In the genomic region with DNA sequence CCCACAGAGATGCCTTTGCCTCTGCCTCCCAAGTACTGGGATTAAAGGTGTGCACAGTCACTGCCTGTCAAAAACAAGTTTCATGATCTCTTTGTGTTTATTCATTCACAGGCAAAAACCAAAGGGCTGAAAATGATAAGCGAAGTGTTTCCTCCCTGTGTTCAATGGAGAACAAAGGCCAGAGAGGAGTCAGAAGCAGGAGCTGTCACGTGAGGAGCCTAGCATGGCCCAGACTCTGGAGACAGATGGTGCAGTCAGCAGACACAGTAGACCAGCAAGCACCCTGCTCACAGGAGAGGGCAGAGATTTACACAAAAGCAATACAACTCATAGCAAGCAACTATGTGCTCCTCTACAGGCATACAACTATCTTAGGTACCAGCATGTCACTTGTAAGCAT, we compare ENCODE assay signal across 22 mouse cellular contexts.
A peak's percentile ranks its signal among the peaks of the same experiment; 100 is the strongest.
DNase-seq lines count a peak whose midpoint lies in the region; ATAC-seq and TF ChIP-seq lines count a peak whose summit lies in the region.
"Had no signal": no experiment of that assay in that cellular context is flagged by ENCODE, and none has a peak within 500 bp of the region (broad histone marks: within the 10 kb centered on the region; RNA-seq: fewer than 3 reads in every experiment).

No protein-coding gene starts in this region.

- ATAC-seq in heart, embryonic 12.5 days (ENCODE audit: insufficient number of reproducible peaks, low FRiP score) = no peak
- no peak for ATAC-seq in hindbrain, postnatal 0 days
- ATAC-seq: inflammation-experienced regulatory T-cells, adult 6 months; liver, embryonic 12.5 days; liver, postnatal 0 days had no signal

- H3K4me1 ChIP-seq in heart, embryonic 12.5 days (replicated peaks) = peaks cover 7% of the 10 kb centered on the region
- peaks cover 7% of the 10 kb centered on the region; the same call in 1 of the 2 replicates for H3K4me1 ChIP-seq in heart, embryonic 10.5 days
- peaks cover 22% of the 10 kb centered on the region for H3K4me1 ChIP-seq in hindbrain, embryonic 10.5 days (replicated peaks)
- 0 out of 2 replicates have a peak, but pooled peaks cover 6% of the 10 kb centered on the region for H3K4me1 ChIP-seq in hindbrain, postnatal 0 days (ENCODE audit: insufficient read depth, low read length)
- H3K4me1 ChIP-seq: liver, embryonic 12.5 days; stomach, embryonic 15.5 days had no signal

- no peak for DNase-seq in heart, embryonic 10.5 days (ENCODE audit: low spot score)
- DNase-seq in hindbrain, embryonic 10.5 days (ENCODE audit: low spot score) = no peak
- DNase-seq in hindbrain, postnatal 0 days (ENCODE audit: low spot score) = no peak
- DNase-seq in retina, postnatal 1 day = peak; percentile 25
- DNase-seq in retina, embryonic 14.5 days (ENCODE audit: low spot score) = no peak
- peak; percentile 50 for DNase-seq in yolk sac, embryonic 10.5 days (ENCODE audit: low spot score)
- DNase-seq in ovary, postnatal 10 days (ENCODE audit: low spot score) = no peak
- DNase-seq: B cell, adult 2 months; cerebellum, adult 8-10 months; gastrocnemius, postnatal 25 days; midbrain, embryonic 14.5 days had no signal

- H3K27me3 ChIP-seq in heart, embryonic 12.5 days (replicated peaks) = no peaks in the 10 kb centered on the region
- no peaks in the 10 kb centered on the region for H3K27me3 ChIP-seq in heart, embryonic 10.5 days (ENCODE audit: insufficient read depth, poor library complexity, severe bottlenecking)
- H3K27me3 ChIP-seq in hindbrain, embryonic 10.5 days (ENCODE audit: insufficient read depth, poor library complexity, severe bottlenecking) = no peaks in the 10 kb centered on the region
- H3K27me3 ChIP-seq in hindbrain, postnatal 0 days (ENCODE audit: insufficient read depth, low read length) = no peaks in the 10 kb centered on the region
- H3K27me3 ChIP-seq: embryonic facial prominence, embryonic 12.5 days; hindbrain, embryonic 13.5 days; limb, embryonic 12.5 days; liver, embryonic 12.5 days; stomach, embryonic 15.5 days had no signal

- WGBS in heart, embryonic 12.5 days = 49% methylated on average over 2 of the region's 2 CpGs
- 69% methylated on average over 2 of the region's 2 CpGs for WGBS in heart, embryonic 10.5 days
- 69% methylated on average over 2 of the region's 2 CpGs for WGBS in hindbrain, embryonic 10.5 days
- 59% methylated on average over 2 of the region's 2 CpGs for WGBS in hindbrain, postnatal 0 days

- no peak overlapping the region for H3K4me3 ChIP-seq in heart, embryonic 12.5 days
- H3K4me3 ChIP-seq in heart, embryonic 10.5 days = no peak overlapping the region
- H3K4me3 ChIP-seq in hindbrain, embryonic 10.5 days = no peak overlapping the region
- H3K4me3 ChIP-seq in hindbrain, postnatal 0 days (ENCODE audit: low read length) = no peak overlapping the region
- H3K4me3 ChIP-seq: embryonic facial prominence, embryonic 12.5 days; hindbrain, embryonic 13.5 days; layer of hippocampus, adult 2 months; left cerebral cortex, adult 2 months; limb, embryonic 12.5 days; liver, embryonic 12.5 days; stomach, embryonic 15.5 days had no signal

- H3K9me3 ChIP-seq in heart, embryonic 12.5 days (replicated peaks) = 0 out of 2 replicates have a peak, but pooled peaks cover 4% of the 10 kb centered on the region
- no peaks in the 10 kb centered on the region for H3K9me3 ChIP-seq in heart, embryonic 10.5 days
- no peaks in the 10 kb centered on the region for H3K9me3 ChIP-seq in hindbrain, embryonic 10.5 days
- no peaks in the 10 kb centered on the region for H3K9me3 ChIP-seq in hindbrain, postnatal 0 days (ENCODE audit: low read length)
- H3K9me3 ChIP-seq: embryonic facial prominence, embryonic 12.5 days; hindbrain, embryonic 13.5 days; limb, embryonic 12.5 days; liver, embryonic 12.5 days; stomach, embryonic 15.5 days had no signal

- H3K27ac ChIP-seq in heart, embryonic 12.5 days (ENCODE audit: poor library complexity, severe bottlenecking) = peak overlapping the region; percentile 52
- H3K27ac ChIP-seq in heart, embryonic 10.5 days = no peak overlapping the region; the same call in 1 of the 2 replicates
- H3K27ac ChIP-seq in hindbrain, embryonic 10.5 days = peak overlapping the region; percentile 81
- no peak overlapping the region for H3K27ac ChIP-seq in hindbrain, postnatal 0 days
- H3K27ac ChIP-seq: embryonic facial prominence, embryonic 12.5 days; hindbrain, embryonic 13.5 days; layer of hippocampus, adult 2 months; left cerebral cortex, adult 2 months; limb, embryonic 12.5 days; liver, embryonic 12.5 days; macrophage; stomach, embryonic 15.5 days had no signal

- no peak for TF ChIP-seq CTCF in hindbrain, postnatal 0 days (IDR thresholded peaks at IDR 0.05; ENCODE audit: low read depth)

- no peak overlapping the region for H3K4me2 ChIP-seq in heart, embryonic 12.5 days
- no peak overlapping the region for H3K4me2 ChIP-seq in hindbrain, postnatal 0 days (ENCODE audit: low read depth, low read length)
- H3K4me2 ChIP-seq: embryonic facial prominence, embryonic 12.5 days; hindbrain, embryonic 13.5 days; limb, embryonic 12.5 days; liver, embryonic 12.5 days; stomach, embryonic 15.5 days had no signal

- peaks cover 7% of the 10 kb centered on the region for H3K36me3 ChIP-seq in heart, embryonic 12.5 days
- peaks cover 2% of the 10 kb centered on the region; the same call in 1 of the 2 replicates for H3K36me3 ChIP-seq in heart, embryonic 10.5 days
- peaks cover 17% of the 10 kb centered on the region; the same call in 1 of the 2 replicates for H3K36me3 ChIP-seq in hindbrain, embryonic 10.5 days
- H3K36me3 ChIP-seq in hindbrain, postnatal 0 days (ENCODE audit: insufficient read depth, low read length) = no peaks in the 10 kb centered on the region
- H3K36me3 ChIP-seq: embryonic facial prominence, embryonic 12.5 days; hindbrain, embryonic 13.5 days; liver, embryonic 12.5 days; stomach, embryonic 15.5 days had no signal

- no peak overlapping the region for H3K9ac ChIP-seq in heart, embryonic 12.5 days
- H3K9ac ChIP-seq in hindbrain, postnatal 0 days (replicated peaks; ENCODE audit: low read length) = no peak overlapping the region
- H3K9ac ChIP-seq: embryonic facial prominence, embryonic 12.5 days; hindbrain, embryonic 13.5 days; limb, embryonic 12.5 days; liver, embryonic 12.5 days; liver, postnatal 0 days; stomach, embryonic 15.5 days had no signal

Comparison
In these comparisons a context has a peak if more than half of its experiments do, and no peak if none do; other contexts are left out.
1. H3K27ac ChIP-seq: peak in heart, embryonic 12.5 days (single experiment) and hindbrain, embryonic 10.5 days (single experiment); none in heart, embryonic 10.5 days (single experiment) and hindbrain, postnatal 0 days (single experiment).
2. DNase-seq: peak in retina, postnatal 1 day (single experiment) and yolk sac, embryonic 10.5 days (single experiment); none in heart, embryonic 10.5 days (single experiment), hindbrain, embryonic 10.5 days (single experiment), hindbrain, postnatal 0 days (single experiment), retina, embryonic 14.5 days (single experiment) and ovary, postnatal 10 days (single experiment).